Mouse (Mus musculus) embryo, embryonic 9.5 days (tissue): Measurements from ENCODE around the gene Rpl28.

Experiments
- DNase-seq: peaks from one replicate; pipeline ENCODE4 v3.0.0-alpha.2; 2017; ENCODE audit errors: extremely low spot score

The Rpl28 gene

GRCm38 (mm10) chr7:4835631-4836327 lies 43.1 kb downstream of the Rpl28 start:
- DNase-seq: no peak

GRCm38 (mm10) chr7:4836351-4836792 lies 43.7 kb downstream of the Rpl28 start:
- DNase-seq: peak; percentile 61

- no peak for DNase-seq
Measured at GRCm38 (mm10) chr7:4837639-4838038, 45.0 kb downstream of the Rpl28 start.

GRCm38 (mm10) chr7:4842077-4842476 lies 49.4 kb downstream of the Rpl28 start:
- no peak for DNase-seq

GRCm38 (mm10) chr7:4842634-4843131 lies 50.0 kb downstream of the Rpl28 start:
- DNase-seq: peak; percentile 53

- DNase-seq: peak; percentile 59
Measured at GRCm38 (mm10) chr7:4843604-4844244, 51.0 kb downstream of the Rpl28 start.

GRCm38 (mm10) chr7:4844245-4844916 lies 51.7 kb downstream of the Rpl28 start, which contains the start of gene Shisa7:
Shisa7 (minus strand) TSS chr7:4844696.
- no peak for DNase-seq
